Mouse (Mus musculus) intestine, embryonic 16.5 days (tissue): ENCODE measurements around the gene Plcb1. TPM values are rescaled to one million over a fixed set of nuclear protein-coding genes. Genes with fewer than 3 reads are reported as not detected.

Experiments
- ATAC-seq: fragments of 200-750 bp; cut with Nextera tagmentation; 2 replicates; pipeline ENCODE4 v1.8.0; 2017; ENCODE audit warnings: moderate TSS enrichment, moderate library complexity
- H3K27ac ChIP-seq: fragments of 300-500 bp; sonication (generic); 2 replicates; pipeline ENCODE4 v1.5.1; 2014; ENCODE audit warnings: mild to moderate bottlenecking, low read length
- H3K27me3 ChIP-seq: fragments of 300-500 bp; sonication (generic); replicated peaks from 2 replicates; pipeline ENCODE4 v1.6.1; 2014; ENCODE audit warnings: low read length, control low read depth, mixed read lengths; ENCODE audit not compliant: control insufficient read depth, insufficient read depth
- H3K36me3 ChIP-seq: fragments of 300-500 bp; sonication (generic); 2 replicates; pipeline ENCODE4 v1.6.1; 2014; ENCODE audit warnings: low read length, control low read depth; ENCODE audit not compliant: control insufficient read depth, insufficient read depth
- H3K4me1 ChIP-seq: fragments of 300-500 bp; sonication (generic); 2 replicates; pipeline ENCODE4 v1.6.1; 2014; ENCODE audit warnings: low read length, control low read depth, mixed read lengths; ENCODE audit not compliant: control insufficient read depth, insufficient read depth
- H3K4me2 ChIP-seq: fragments of 300-500 bp; sonication (generic); 2 replicates; pipeline ENCODE4 v1.6.1; 2014; ENCODE audit warnings: low read depth, low read length, control low read depth
- H3K4me3 ChIP-seq: fragments of 300-500 bp; sonication (generic); 2 replicates; pipeline ENCODE4 v1.5.1; 2014; ENCODE audit warnings: mild to moderate bottlenecking, low read length
- H3K9ac ChIP-seq: fragments of 300-500 bp; sonication (generic); 2 replicates; pipeline ENCODE4 v1.6.1; 2014; ENCODE audit warnings: low read depth, low read length
- H3K9me3 ChIP-seq: fragments of 300-500 bp; sonication (generic); 2 replicates; pipeline ENCODE4 v1.6.1; 2016; ENCODE audit warnings: low read length, control low read depth; ENCODE audit not compliant: control insufficient read depth
- WGBS: fragments of 180-500 bp; shearing (Covaris S2); extraction: QIAGEN DNeasy Blood & Tissue Kit; methylation state at CpG from one replicate; pipeline ENCODE4 v1.1.7; 2014; 5-methylcytosine and 5-hydroxymethylcytosine counted together
- polyA plus RNA-seq: library from polyadenylated mRNA; unstranded; fragments of >200 nt; fragmentation: Nextera tagmentation; extraction: Ambion mirVana; gene quantifications from 2 replicates; pipeline ENCODE4 v1.2.1, GENCODE M21; 2015

The Plcb1 gene
- polyA plus RNA-seq, 1 experiment from 2014 or later: 7.8 TPM

DNA sequence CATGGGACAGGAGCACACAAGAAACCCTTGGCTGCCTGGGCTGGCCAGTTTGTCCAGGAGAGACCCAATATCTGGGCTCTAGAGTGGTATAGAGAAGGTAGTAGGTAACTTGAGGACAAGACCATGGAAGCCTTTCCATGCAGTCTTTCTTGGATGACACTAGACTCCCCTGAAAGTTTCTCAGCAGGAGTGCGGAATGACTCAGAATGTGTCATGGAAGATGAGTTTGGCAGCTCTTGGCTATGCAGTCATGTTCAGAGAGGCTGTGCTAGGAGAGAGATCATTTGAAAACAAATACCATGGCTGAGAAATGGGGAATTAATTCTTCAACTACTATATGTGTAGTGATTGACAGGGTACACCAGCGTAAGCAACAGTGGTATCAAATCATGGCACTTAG is 372.1 kb downstream of the Plcb1 start:
- no peaks in the 10 kb centered on the region for H3K4me1 ChIP-seq

DNA sequence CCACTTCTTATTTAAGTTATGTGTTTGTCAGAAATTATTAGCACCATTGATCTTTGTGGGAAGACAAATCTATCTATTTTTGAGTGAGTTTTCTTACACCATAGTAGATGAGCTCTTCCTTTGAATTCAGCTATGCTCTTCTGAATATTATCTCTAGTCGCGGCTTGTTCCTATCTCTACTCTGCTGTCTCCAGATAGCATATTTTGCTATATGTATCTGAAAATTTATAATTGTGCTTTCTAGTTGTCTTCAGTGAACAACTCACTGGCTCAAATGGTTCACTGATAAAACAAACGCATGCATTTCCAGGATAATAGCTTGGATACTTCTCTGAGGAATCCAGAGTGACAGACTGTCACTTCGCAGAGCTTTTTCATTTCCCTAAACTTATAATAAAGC is 375.8 kb downstream of the Plcb1 start:
- no peaks in the 10 kb centered on the region for H3K9me3 ChIP-seq
- H3K27me3 ChIP-seq: no peaks in the 10 kb centered on the region
- H3K27ac ChIP-seq: no peak overlapping the region
- H3K9ac ChIP-seq: no peak overlapping the region
- no peak for ATAC-seq
- no peaks in the 10 kb centered on the region for H3K36me3 ChIP-seq
- no peak overlapping the region for H3K4me2 ChIP-seq
- no peaks in the 10 kb centered on the region for H3K4me1 ChIP-seq
- H3K4me3 ChIP-seq: no peak overlapping the region
- WGBS: 88% methylated on average over 4 of the region's 4 CpGs

More for the DNA sequence above, 372.1 kb downstream of the Plcb1 start:
- no peak for ATAC-seq
- no peaks in the 10 kb centered on the region for H3K9me3 ChIP-seq
- H3K4me3 ChIP-seq: no peak overlapping the region
- no peak overlapping the region for H3K9ac ChIP-seq
- no peaks in the 10 kb centered on the region for H3K27me3 ChIP-seq
- H3K4me2 ChIP-seq: no peak overlapping the region
- H3K27ac ChIP-seq: no peak overlapping the region
- 100% methylated on average over 2 of the region's 2 CpGs for WGBS
- no peaks in the 10 kb centered on the region for H3K36me3 ChIP-seq

DNA sequence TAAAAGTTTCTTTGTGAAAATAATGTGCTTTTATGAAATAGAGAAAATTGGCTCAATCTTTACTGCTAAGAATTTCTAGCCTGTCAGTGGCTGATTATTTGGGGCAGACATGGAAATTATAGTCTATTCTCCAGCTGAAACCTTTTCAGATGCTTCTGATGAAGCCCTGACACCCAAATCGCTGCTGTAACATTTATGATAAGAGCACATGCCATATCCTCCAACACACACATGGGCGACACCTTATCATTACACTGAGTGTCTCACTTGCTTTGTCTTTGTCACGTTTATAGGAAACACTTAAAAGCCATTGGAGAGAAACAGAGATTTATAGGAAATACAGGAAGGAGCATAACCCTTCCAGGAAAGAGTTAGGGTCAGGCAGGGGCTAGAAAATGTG is 379.6 kb downstream of the Plcb1 start:
- Histone ChIP-seq H3K4me2 (no peak overlapping the region), H3K9me3 (no peaks in the 10 kb centered on the region), H3K27ac (no peak overlapping the region), H3K27me3 (no peaks in the 10 kb centered on the region), H3K4me1 (no peaks in the 10 kb centered on the region), H3K4me3 (no peak overlapping the region), H3K9ac (no peak overlapping the region), H3K36me3 (no peaks in the 10 kb centered on the region)
- 81% methylated on average over 3 of the region's 3 CpGs for WGBS
- no peak for ATAC-seq

DNA sequence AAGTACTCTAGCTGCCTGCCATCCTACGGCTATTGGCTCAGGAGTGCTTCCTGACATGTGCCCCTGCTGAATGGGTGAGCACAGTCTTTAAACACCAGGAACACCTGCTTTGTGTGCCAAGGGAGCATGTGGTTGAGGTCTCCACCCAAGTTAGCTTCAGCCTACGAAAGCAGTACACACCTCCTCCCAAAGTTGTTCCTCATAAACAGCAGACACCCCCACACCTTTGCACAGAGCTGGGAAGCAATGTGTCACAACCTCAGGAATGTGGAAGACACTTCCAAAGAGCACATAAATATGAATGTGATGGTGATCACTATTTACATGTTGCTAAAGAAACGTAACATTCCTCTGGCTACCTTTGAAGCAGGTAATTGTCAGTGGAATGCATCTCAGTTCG is 389.7 kb downstream of the Plcb1 start:
- no peaks in the 10 kb centered on the region for H3K4me1 ChIP-seq
- WGBS: 66% methylated on average over 4 of the region's 4 CpGs
- H3K27ac ChIP-seq: no peak overlapping the region
- ATAC-seq: no peak
- no peaks in the 10 kb centered on the region for H3K9me3 ChIP-seq
- H3K9ac ChIP-seq: no peak overlapping the region
- H3K36me3 ChIP-seq: no peaks in the 10 kb centered on the region
- H3K4me2 ChIP-seq: no peak overlapping the region
- no peak overlapping the region for H3K4me3 ChIP-seq
- no peaks in the 10 kb centered on the region for H3K27me3 ChIP-seq

DNA sequence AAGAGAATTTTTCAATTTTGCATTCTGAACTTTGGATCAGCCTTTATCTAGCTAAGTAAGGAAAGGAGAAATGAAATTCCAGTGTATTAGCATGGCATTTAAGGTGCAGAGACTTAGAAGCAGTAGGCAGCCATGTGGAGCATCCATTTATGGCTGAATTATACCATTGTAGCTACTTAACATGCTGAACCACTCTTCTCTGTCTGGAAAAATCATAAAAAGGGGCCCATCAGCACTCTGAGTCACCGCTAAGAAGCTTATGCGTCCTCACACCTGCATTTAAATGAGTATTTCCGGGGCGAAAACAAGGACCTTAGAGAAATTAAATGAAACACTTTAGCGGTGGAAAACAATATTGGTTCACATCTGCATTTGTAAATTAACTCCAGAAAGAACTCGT is 401.8 kb downstream of the Plcb1 start:
- Histone ChIP-seq H3K27me3 (no peaks in the 10 kb centered on the region), H3K9me3 (no peaks in the 10 kb centered on the region), H3K4me3 (no peak overlapping the region), H3K4me1 (no peaks in the 10 kb centered on the region), H3K4me2 (no peak overlapping the region), H3K36me3 (no peaks in the 10 kb centered on the region), H3K9ac (no peak overlapping the region), H3K27ac (no peak overlapping the region)
- peak; percentile 70; the same call in 1 of the 2 replicates for ATAC-seq
- WGBS: 71% methylated on average over 6 of the region's 6 CpGs

DNA sequence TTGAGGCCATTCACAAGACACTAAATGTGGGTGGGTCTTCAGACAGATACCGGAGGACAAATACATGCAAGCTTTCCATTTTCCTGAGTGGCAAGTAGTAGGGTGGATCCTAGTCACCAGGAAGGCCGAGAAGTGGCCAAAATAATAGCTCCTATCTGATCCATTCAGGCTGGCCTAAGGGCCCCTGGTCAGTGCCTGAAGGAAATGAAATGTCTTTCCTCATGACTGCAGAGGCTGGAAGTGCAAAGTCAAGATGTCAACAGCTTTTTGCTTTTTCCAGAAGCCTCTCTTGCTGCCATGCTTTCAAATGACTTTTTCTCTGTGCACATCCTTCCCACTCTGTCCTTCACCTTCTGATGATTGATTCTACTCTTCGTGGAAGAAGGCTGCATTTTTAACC is 415.0 kb downstream of the Plcb1 start:
- Histone ChIP-seq H3K9me3 (no peaks in the 10 kb centered on the region), H3K9ac (no peak overlapping the region), H3K27me3 (no peaks in the 10 kb centered on the region), H3K36me3 (no peaks in the 10 kb centered on the region), H3K4me1 (no peaks in the 10 kb centered on the region), H3K4me3 (no peak overlapping the region), H3K27ac (no peak overlapping the region), H3K4me2 (no peak overlapping the region)
- ATAC-seq: no peak
- WGBS: 78% methylated on average over 3 of the region's 3 CpGs

DNA sequence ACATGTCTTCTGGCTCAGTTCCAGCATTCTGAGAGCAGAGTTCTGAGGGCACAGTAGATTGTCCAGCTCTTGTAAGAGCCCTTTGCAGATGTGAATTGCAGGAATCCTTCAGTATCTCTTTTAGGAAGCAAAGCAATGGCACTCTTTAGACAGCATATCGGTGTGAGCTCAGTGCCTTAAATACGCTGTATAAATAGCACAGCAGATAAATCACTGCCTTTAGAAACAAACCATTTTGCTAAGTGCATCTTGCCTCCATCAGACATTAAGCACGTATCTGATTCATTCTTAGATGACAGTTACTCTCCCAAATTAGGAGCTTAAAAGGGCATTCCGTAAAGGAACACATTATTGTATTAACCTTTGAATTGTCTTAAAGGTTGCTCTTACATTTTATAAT is 416.5 kb downstream of the Plcb1 start:
- Histone ChIP-seq H3K36me3 (no peaks in the 10 kb centered on the region), H3K27ac (no peak overlapping the region), H3K4me2 (no peak overlapping the region), H3K4me1 (no peaks in the 10 kb centered on the region), H3K4me3 (no peak overlapping the region), H3K9ac (no peak overlapping the region), H3K9me3 (no peaks in the 10 kb centered on the region), H3K27me3 (no peaks in the 10 kb centered on the region)
- ATAC-seq: no peak
- WGBS: 49% methylated on average over 4 of the region's 4 CpGs

DNA sequence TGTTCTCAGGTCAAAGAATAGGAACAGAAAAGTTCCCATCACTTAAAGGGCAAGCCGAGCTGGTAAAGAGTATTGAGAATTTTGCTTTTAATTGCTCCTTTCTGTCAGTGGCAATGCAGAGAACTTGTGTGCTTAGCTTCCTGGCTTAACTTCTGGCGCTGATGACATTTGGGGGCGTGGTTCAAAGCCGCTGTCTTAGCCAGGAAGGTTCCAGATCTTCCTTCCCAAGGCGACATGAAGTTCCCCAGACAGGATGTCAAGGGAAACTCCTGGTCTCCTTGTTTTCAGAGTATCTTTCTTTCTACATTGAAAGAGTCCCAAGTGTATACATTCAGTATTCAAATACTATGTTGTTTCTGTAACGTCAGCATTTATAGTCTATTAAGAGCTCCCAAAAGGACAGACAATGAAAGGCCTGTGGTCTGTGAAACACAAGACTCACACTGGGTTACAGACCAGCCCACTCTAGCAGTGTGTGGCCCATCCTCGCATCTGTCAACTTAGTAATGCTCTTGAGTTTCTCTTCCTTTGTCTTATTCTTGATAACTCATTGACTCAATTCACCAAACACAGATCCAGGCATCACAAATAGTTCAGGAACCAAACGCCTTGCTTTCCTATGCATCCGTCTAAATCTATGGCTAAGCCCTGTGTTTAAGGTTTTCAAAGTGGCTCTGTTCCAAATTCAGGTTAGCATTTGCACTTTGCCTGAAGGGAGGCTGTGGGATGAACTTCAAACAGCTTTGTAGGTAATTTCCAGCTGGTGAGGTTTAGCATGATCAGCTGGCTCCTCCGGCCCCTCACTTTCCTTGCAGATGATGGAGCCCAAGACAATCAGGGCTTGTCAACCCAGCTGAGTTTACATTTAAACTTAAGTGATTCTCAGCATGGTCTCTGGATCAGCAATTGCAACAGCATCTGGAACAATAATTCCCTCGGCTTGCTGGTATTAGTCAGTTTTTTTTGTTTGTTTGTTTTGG is 418.6 kb downstream of the Plcb1 start:
- no peak overlapping the region for H3K9ac ChIP-seq
- no peaks in the 10 kb centered on the region for H3K4me1 ChIP-seq
- ATAC-seq: no peak
- no peak overlapping the region for H3K4me3 ChIP-seq
- WGBS: 81% methylated on average over 11 of the region's 11 CpGs
- H3K27ac ChIP-seq: no peak overlapping the region
- no peaks in the 10 kb centered on the region for H3K36me3 ChIP-seq
- no peaks in the 10 kb centered on the region for H3K27me3 ChIP-seq
- no peaks in the 10 kb centered on the region for H3K9me3 ChIP-seq
- H3K4me2 ChIP-seq: no peak overlapping the region

DNA sequence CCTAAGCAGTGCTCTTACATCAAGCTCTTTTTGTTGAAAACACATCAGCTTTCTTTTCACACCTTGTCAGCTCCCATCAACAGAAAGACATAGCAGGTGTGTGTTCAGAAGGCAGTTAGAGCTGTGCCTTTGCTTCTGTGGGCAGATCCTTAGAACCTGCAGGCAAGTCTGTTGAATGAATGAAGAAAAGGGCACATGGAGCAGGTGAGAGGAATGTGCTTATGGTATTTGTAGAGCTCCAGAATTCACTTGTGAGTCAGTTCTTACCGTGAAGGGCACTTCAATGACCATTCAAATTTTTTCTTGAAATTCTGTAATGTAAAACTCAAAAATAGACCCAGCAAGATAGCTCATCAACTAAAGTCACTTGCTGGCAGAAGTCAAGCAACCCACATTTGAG is 423.0 kb downstream of the Plcb1 start:
- Histone ChIP-seq H3K9me3 (no peaks in the 10 kb centered on the region), H3K4me3 (no peak overlapping the region), H3K4me2 (no peak overlapping the region), H3K36me3 (no peaks in the 10 kb centered on the region), H3K9ac (no peak overlapping the region), H3K27me3 (no peaks in the 10 kb centered on the region), H3K27ac (no peak overlapping the region), H3K4me1 (no peaks in the 10 kb centered on the region)
- 88% methylated on average over 1 of the region's 1 CpGs for WGBS
- no peak for ATAC-seq
